Mouse (Mus musculus): ENCODE measurements around the gene Olfr600. TPM values are rescaled to one million over a fixed set of nuclear protein-coding genes. Genes with fewer than 3 reads are reported as not detected.
"Not testable (repeated sequence)": the region's sequence is repeated elsewhere in the genome, so short reads cannot be mapped to it uniquely, and the experiment has no call there.

Olfr600 gene
- polyA plus RNA-seq (2012; ENCODE audit: insufficient read depth, insufficient read length, missing spikeins), result not detected in 2 replicates

DNA sequence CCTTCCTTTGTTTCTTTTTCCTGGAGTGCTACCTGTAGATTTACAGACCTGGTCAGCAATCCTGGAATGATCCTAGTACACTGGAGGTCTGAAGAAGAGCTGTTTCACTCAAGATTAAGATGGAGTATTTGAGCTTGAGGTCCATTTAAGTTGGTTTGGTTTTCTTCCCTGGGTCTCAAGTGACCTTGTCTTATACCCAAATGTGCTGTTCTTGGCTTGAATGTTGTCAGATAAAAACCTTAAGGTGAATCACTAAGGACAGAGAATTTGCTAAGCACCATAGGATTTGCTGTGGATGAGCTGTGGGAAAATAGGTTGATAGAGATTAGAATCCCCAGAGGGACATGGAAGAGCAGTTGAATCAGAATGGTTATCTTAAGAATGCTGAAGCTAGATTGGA lies at the start of gene Olfr600:
Gene Olfr600, minus strand, starts transcription at position 101 of the 400 bp plus-strand sequence.
- Histone ChIP-seq H3K4me3 (ENCODE audit: insufficient read depth, low read depth, low read length) (no peak within 1 kb of the TSS), H3K4me1 (ENCODE audit: control insufficient read depth, insufficient read depth, insufficient read length, low read length) (no peaks in the 10 kb centered on the region), H3K27ac (replicated peaks; ENCODE audit: low read depth, low read length) (no peak within 1 kb of the TSS)

DNA sequence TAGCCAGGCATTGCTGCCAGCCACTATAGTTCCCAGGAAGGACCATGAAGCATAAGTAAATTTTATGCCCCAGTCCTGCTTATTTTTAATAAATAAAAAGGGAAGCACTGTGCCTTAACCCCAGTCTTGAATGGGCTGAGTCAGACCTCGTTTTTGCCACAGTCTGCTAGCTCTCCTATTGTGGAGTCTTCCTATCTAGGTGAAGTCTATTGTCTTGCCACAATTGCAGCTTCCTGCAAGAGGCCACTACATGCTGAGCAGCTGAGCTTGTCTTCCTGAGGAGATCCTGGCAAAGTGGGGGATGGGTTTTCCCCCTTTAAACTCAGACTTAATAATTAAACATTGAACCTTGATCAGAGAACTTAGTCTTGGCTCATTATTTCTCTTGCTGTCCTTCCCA lies 49.5 kb upstream of the Olfr600 start:
- H3K4me3 ChIP-seq (ENCODE audit: insufficient read depth, low read depth, low read length), result no peak overlapping the region
- H3K4me1 ChIP-seq (ENCODE audit: control insufficient read depth, insufficient read depth, insufficient read length, low read length), result no peaks in the 10 kb centered on the region
- H3K27ac ChIP-seq (replicated peaks; ENCODE audit: low read depth, low read length), result no peak overlapping the region

DNA sequence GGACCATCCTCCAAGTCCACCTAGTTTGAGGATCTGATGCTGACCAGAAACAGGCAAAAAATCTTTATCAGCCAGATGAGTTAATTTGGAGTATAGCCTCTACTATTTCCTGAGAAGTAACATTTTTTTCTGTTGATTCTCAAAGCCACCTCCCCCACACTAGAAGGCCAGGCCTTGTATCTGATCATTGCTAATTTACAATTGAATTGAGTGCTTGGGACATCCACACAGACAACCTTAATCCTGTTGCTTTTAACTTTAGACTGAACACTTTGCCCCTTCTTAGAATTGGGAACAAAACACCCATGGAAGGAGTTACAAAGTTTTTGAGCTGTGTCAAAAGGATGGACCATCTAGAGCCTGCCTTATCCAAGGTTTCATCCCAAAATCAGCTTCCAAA lies 48.3 kb upstream of the Olfr600 start:
- H3K4me3 ChIP-seq (ENCODE audit: insufficient read depth, low read depth, low read length), result no peak overlapping the region
- no peaks in the 10 kb centered on the region for H3K4me1 ChIP-seq (ENCODE audit: control insufficient read depth, insufficient read depth, insufficient read length, low read length)

DNA sequence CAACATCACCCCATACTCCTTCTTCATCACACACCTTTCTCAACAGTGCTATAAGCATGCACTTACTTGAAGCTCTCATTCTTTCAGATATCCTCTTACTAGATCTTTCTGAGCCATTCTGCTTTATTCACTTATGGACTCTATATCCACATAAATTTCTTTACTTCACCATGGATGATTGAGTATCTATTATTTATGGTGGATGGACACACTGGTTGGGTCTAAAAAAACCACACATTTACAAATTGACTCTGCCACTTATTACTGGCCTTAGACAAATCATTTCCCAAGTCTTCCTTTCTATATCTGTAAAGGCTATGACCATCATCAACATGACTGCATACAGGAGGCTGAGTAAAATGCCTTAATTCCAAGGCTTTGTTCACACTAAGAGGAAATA lies 36.6 kb upstream of the Olfr600 start, which contains the start of gene Olfr603:
Gene Olfr603, minus strand, starts transcription at position 101 of the 400 bp plus-strand sequence.
- Histone ChIP-seq H3K4me1 (ENCODE audit: control insufficient read depth, insufficient read depth, insufficient read length, low read length) (no peaks in the 10 kb centered on the region), H3K27ac (replicated peaks; ENCODE audit: low read depth, low read length) (no peak within 1 kb of the TSS), H3K4me3 (ENCODE audit: insufficient read depth, low read depth, low read length) (no peak within 1 kb of the TSS)

More for the DNA sequence above, 48.3 kb upstream of the Olfr600 start:
- H3K27ac ChIP-seq (replicated peaks; ENCODE audit: low read depth, low read length), result no peak overlapping the region

DNA sequence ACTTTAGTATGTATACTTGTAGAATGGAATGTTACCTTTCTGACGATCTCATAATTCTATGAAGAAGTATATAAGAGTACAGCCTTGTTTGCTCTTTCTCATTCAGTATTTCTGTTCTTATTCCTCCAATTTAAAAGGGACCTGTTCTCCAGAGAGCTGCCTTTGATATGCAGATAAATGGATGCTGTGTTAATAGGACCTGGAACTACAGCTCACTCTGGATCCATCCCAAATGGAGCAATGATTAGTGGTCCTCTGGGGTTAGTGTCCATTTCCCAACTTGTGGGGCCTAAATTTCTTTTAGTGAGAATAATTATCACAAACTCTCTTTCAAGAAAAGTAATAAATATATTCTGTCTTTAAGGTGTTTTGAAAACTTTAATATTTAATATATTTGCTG lies 13.1 kb upstream of the Olfr600 start, which contains the start of gene Olfr601:
Gene Olfr601, minus strand, starts transcription at position 101 of the 400 bp plus-strand sequence.
- Histone ChIP-seq H3K4me3 (ENCODE audit: insufficient read depth, low read depth, low read length) (no peak within 1 kb of the TSS), H3K4me1 (ENCODE audit: control insufficient read depth, insufficient read depth, insufficient read length, low read length) (no peaks in the 10 kb centered on the region), H3K27ac (replicated peaks; ENCODE audit: low read depth, low read length) (no peak within 1 kb of the TSS)

DNA sequence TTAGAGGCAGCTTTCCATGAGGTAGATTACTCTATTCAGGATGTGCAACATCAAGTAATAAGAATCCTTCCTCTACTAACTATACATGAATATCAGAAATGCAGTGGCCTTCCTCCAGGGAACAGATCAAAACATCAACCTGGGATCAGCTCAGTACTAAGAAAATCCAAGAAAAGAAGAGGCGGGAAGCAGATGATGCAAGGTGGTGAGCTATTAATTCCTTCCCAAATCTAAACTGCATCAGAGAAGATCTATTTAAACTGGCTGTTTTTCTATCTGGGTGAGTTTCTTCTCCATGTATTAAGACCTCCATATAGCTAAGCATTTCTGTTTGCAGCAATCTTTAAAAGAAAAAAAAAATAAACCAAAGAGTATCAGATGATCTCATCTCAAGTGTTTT lies 13.9 kb downstream of the Olfr600 start, which contains the start of gene Olfr599:
Gene Olfr599, plus strand, starts transcription at position 301 of the 400 bp plus-strand sequence.
- Histone ChIP-seq H3K4me3 (ENCODE audit: insufficient read depth, low read depth, low read length) (no peak within 1 kb of the TSS), H3K27ac (replicated peaks; ENCODE audit: low read depth, low read length) (no peak within 1 kb of the TSS), H3K4me1 (ENCODE audit: control insufficient read depth, insufficient read depth, insufficient read length, low read length) (no peaks in the 10 kb centered on the region)

DNA sequence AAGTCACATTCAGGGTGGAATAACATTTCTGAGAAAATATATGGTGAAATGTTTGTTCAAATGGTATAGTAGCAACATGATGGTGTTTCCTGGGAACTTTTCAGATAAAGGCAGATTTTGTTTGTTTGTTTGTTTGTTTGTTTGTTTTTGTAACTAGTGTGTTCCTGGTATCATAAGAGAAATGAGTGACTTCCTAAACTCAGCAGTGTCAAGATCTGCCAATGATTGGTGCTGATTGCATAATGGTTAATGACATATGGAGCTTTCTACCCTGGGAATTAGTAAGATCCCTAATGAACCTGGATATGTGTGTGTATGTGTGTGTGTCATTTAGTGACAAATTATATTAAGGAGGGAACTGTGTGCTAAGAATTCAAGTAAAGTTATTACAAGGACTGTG lies 26.2 kb downstream of the Olfr600 start, which contains the start of gene Olfr598:
Gene Olfr598, plus strand, starts transcription at position 301 of the 400 bp plus-strand sequence.
- Histone ChIP-seq H3K27ac (replicated peaks; ENCODE audit: low read depth, low read length) (no peak within 1 kb of the TSS), H3K4me1 (ENCODE audit: control insufficient read depth, insufficient read depth, insufficient read length, low read length) (no peaks in the 10 kb centered on the region), H3K4me3 (ENCODE audit: insufficient read depth, low read depth, low read length) (no peak within 1 kb of the TSS)

DNA sequence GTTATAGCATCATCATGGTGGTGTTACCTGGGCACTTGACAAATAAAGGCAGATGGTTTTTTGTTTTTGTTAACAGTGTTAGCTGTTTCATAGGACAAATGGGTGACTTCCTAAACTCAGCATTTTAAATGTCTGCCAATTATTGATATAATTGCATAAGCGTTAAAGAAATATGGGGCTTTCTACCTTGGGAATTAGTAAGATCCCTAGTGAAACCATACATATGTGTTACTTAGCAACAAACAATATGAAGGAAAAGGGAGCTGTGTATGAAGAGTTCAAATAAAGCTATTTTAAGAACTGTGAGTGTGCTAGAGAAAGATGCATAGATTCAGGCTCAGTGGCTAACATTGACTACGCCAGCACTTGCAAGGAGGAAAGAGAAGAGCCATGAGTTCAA lies 33.5 kb downstream of the Olfr600 start, which contains the start of gene Olfr597:
Gene Olfr597, plus strand, starts transcription at position 301 of the 400 bp plus-strand sequence.
- H3K4me1 ChIP-seq (ENCODE audit: control insufficient read depth, insufficient read depth, insufficient read length, low read length); H3K4me3 ChIP-seq (ENCODE audit: insufficient read depth, low read depth, low read length); H3K27ac ChIP-seq (replicated peaks; ENCODE audit: low read depth, low read length): not testable (repeated sequence)

DNA sequence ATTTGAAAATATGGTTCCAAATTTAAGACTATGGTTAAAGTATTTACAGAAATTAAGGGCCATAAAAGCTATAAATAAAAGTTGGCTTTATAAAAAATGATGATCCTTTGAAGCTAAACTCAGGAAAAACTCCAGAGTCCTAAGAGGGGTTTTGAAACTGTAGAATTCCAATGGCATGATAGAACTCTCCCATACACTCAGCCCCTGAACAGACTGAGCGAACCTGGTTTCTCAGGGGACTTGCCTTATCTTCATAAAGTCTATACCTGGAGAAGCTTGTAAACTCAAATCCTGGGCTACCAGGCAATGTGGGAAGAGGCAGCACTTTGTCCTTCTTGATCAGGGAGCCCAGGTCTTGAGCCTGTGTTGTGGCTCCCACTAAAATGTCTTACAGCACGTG lies 44.1 kb downstream of the Olfr600 start, which contains the start of gene Olfr596:
Gene Olfr596, plus strand, starts transcription at position 301 of the 400 bp plus-strand sequence.
- H3K4me3 ChIP-seq (ENCODE audit: insufficient read depth, low read depth, low read length); H3K27ac ChIP-seq (replicated peaks; ENCODE audit: low read depth, low read length); H3K4me1 ChIP-seq (ENCODE audit: control insufficient read depth, insufficient read depth, insufficient read length, low read length): not testable (repeated sequence)

Other genes starting within 250 kb of the Olfr600 start
- not detected in 2 replicates for gene Olfr586, start 224.0 kb downstream of the Olfr600 start, polyA plus RNA-seq (2012; ENCODE audit: insufficient read depth, insufficient read length, missing spikeins)
- not detected in 2 replicates for gene Olfr588-ps1, start 208.8 kb downstream of the Olfr600 start, polyA plus RNA-seq (2012; ENCODE audit: insufficient read depth, insufficient read length, missing spikeins)
- gene Olfr589, start 193.3 kb downstream of the Olfr600 start, polyA plus RNA-seq (2012; ENCODE audit: insufficient read depth, insufficient read length, missing spikeins), result not detected in 2 replicates
- not detected in 2 replicates for gene Olfr591, start 171.3 kb downstream of the Olfr600 start, polyA plus RNA-seq (2012; ENCODE audit: insufficient read depth, insufficient read length, missing spikeins)
- gene Olfr592, start 164.9 kb downstream of the Olfr600 start, polyA plus RNA-seq (2012; ENCODE audit: insufficient read depth, insufficient read length, missing spikeins), result not detected in 2 replicates
- not detected in 2 replicates for gene Olfr593, start 137.8 kb downstream of the Olfr600 start, polyA plus RNA-seq (2012; ENCODE audit: insufficient read depth, insufficient read length, missing spikeins)
- gene Olfr594, start 132.7 kb downstream of the Olfr600 start, polyA plus RNA-seq (2012; ENCODE audit: insufficient read depth, insufficient read length, missing spikeins), result not detected in 2 replicates
- gene Usp17ld, start 97.2 kb downstream of the Olfr600 start, polyA plus RNA-seq (2012; ENCODE audit: insufficient read depth, insufficient read length, missing spikeins), result not detected in 2 replicates
- gene Olfr596, start 44.0 kb downstream of the Olfr600 start, polyA plus RNA-seq (2012; ENCODE audit: insufficient read depth, insufficient read length, missing spikeins), result not detected in 2 replicates
- gene Olfr597, start 33.4 kb downstream of the Olfr600 start, polyA plus RNA-seq (2012; ENCODE audit: insufficient read depth, insufficient read length, missing spikeins), result not detected in 2 replicates
- gene Olfr598, start 26.1 kb downstream of the Olfr600 start, polyA plus RNA-seq (2012; ENCODE audit: insufficient read depth, insufficient read length, missing spikeins), result not detected in 2 replicates
- gene Olfr599, start 13.8 kb downstream of the Olfr600 start, polyA plus RNA-seq (2012; ENCODE audit: insufficient read depth, insufficient read length, missing spikeins), result not detected in 2 replicates
- not detected in 2 replicates for gene Olfr601, start 13.0 kb upstream of the Olfr600 start, polyA plus RNA-seq (2012; ENCODE audit: insufficient read depth, insufficient read length, missing spikeins)
- not detected in 2 replicates for gene Olfr603, start 36.5 kb upstream of the Olfr600 start, polyA plus RNA-seq (2012; ENCODE audit: insufficient read depth, insufficient read length, missing spikeins)
- gene Usp17lc, start 65.4 kb upstream of the Olfr600 start, polyA plus RNA-seq (2012; ENCODE audit: insufficient read depth, insufficient read length, missing spikeins), result not detected in 2 replicates
- gene Olfr605, start 95.8 kb upstream of the Olfr600 start, polyA plus RNA-seq (2012; ENCODE audit: insufficient read depth, insufficient read length, missing spikeins), result not detected in 2 replicates
- not detected in 2 replicates for gene Olfr606, start 99.4 kb upstream of the Olfr600 start, polyA plus RNA-seq (2012; ENCODE audit: insufficient read depth, insufficient read length, missing spikeins)
- not detected in 2 replicates for gene Olfr607, start 114.5 kb upstream of the Olfr600 start, polyA plus RNA-seq (2012; ENCODE audit: insufficient read depth, insufficient read length, missing spikeins)
- gene Olfr608, start 120.2 kb upstream of the Olfr600 start, polyA plus RNA-seq (2012; ENCODE audit: insufficient read depth, insufficient read length, missing spikeins), result not detected in 2 replicates
- gene Olfr609, start 148.4 kb upstream of the Olfr600 start, polyA plus RNA-seq (2012; ENCODE audit: insufficient read depth, insufficient read length, missing spikeins), result not detected in 2 replicates
- not detected in 2 replicates for gene Olfr610, start 162.5 kb upstream of the Olfr600 start, polyA plus RNA-seq (2012; ENCODE audit: insufficient read depth, insufficient read length, missing spikeins)
- not detected in 2 replicates for gene Olfr611, start 171.2 kb upstream of the Olfr600 start, polyA plus RNA-seq (2012; ENCODE audit: insufficient read depth, insufficient read length, missing spikeins)
- not detected in 2 replicates for gene Olfr612, start 193.0 kb upstream of the Olfr600 start, polyA plus RNA-seq (2012; ENCODE audit: insufficient read depth, insufficient read length, missing spikeins)
- not detected in 2 replicates for gene Olfr613, start 198.4 kb upstream of the Olfr600 start, polyA plus RNA-seq (2012; ENCODE audit: insufficient read depth, insufficient read length, missing spikeins)
- not detected in 2 replicates for gene Olfr615, start 206.4 kb upstream of the Olfr600 start, polyA plus RNA-seq (2012; ENCODE audit: insufficient read depth, insufficient read length, missing spikeins)
- not detected in 2 replicates for gene Olfr616, start 219.5 kb upstream of the Olfr600 start, polyA plus RNA-seq (2012; ENCODE audit: insufficient read depth, insufficient read length, missing spikeins)
- not detected in 2 replicates for gene Olfr617, start 223.4 kb upstream of the Olfr600 start, polyA plus RNA-seq (2012; ENCODE audit: insufficient read depth, insufficient read length, missing spikeins)
- not detected in 2 replicates for gene Olfr618, start 240.4 kb upstream of the Olfr600 start, polyA plus RNA-seq (2012; ENCODE audit: insufficient read depth, insufficient read length, missing spikeins)

Measured in brown adipose tissue, adult 24 weeks (tissue).